Mouse (Mus musculus): Measurements from ENCODE around the gene Prrt4. TPM values are rescaled to one million over a fixed set of nuclear protein-coding genes. Genes with fewer than 3 reads are reported as not detected.
"Not testable (repeated sequence)": the region's sequence is repeated elsewhere in the genome, so short reads cannot be mapped to it uniquely, and the experiment has no call there.

Prrt4 gene
- polyA plus RNA-seq, 1 experiment from 2014 or later = 11.6 TPM

DNA sequence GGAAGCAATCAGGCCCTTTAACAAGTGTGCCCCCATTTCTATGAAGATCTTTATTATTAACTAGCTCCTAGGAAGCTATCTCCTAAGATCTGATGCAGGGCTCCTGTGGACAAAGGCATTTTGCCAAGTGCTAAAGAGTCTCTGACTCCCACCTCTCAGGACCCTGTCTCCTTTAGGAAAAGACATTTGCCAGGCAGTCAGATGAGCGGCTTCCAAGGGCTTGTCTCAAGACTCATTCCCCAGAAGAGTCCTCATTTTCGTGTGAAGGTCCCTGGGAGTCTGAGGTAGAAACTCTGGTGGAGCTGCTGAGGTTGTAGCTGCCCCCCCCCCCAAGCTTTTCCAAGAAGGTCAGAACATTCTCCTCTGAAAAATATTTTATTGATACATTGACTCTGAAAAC lies 10.5 kb downstream of the Prrt4 start:
- peaks cover 36% of the 10 kb centered on the region for H3K27me3 ChIP-seq (ENCODE audit: control insufficient read depth, insufficient read depth, low read depth, low read length)

DNA sequence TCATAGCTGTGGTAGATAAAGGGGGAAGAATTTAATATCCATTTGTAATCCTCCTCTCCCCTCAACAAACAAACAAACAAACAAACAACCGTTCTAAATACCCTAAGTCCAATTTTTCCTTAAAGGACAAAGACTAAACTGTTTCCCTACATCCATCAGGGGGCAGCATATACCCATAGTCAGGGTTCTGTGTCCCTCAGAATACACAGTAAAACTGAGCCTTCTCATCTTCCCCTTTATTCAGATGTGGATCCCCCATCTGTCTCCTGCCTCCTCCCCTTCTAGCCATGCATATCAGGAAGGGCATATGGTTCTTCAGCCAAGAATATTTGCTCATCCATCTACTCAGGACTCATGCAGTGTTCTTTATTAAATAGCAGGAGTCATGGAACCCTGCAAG lies 13.2 kb downstream of the Prrt4 start:
- Histone ChIP-seq H3K36me3 (ENCODE audit: control insufficient read depth, insufficient read depth, low read length) (no peaks in the 10 kb centered on the region), H3K4me2 (ENCODE audit: low read length) (no peak overlapping the region), H3K27ac (ENCODE audit: low read length) (no peak overlapping the region), H3K4me1 (ENCODE audit: control insufficient read depth, insufficient read depth, low read length) (peaks cover 18% of the 10 kb centered on the region), H3K4me3 (ENCODE audit: low read depth, low read length) (no peak overlapping the region), H3K9me3 (replicated peaks; ENCODE audit: control insufficient read depth, low read length, poor library complexity, severe bottlenecking) (no peaks in the 10 kb centered on the region), H3K9ac (ENCODE audit: low read depth, low read length) (peak overlapping the region; percentile 16; the same call in 1 of the 2 replicates), H3K27me3 (ENCODE audit: control insufficient read depth, insufficient read depth, low read depth, low read length) (peaks cover 18% of the 10 kb centered on the region)
- ATAC-seq = peak; percentile 30; the same call in 1 of the 2 replicates
- 14% methylated on average over 1 of the region's 1 CpGs for WGBS

More for the DNA sequence above, 10.5 kb downstream of the Prrt4 start:
- Histone ChIP-seq H3K4me1 (ENCODE audit: control insufficient read depth, insufficient read depth, low read length) (peaks cover 9% of the 10 kb centered on the region), H3K27ac (ENCODE audit: low read length) (no peak overlapping the region), H3K9me3 (replicated peaks; ENCODE audit: control insufficient read depth, low read length, poor library complexity, severe bottlenecking) (no peaks in the 10 kb centered on the region), H3K9ac (ENCODE audit: low read depth, low read length) (no peak overlapping the region), H3K36me3 (ENCODE audit: control insufficient read depth, insufficient read depth, low read length) (no peaks in the 10 kb centered on the region), H3K4me2 (ENCODE audit: low read length) (no peak overlapping the region), H3K4me3 (ENCODE audit: low read depth, low read length) (no peak overlapping the region)
- WGBS = 57% methylated on average over 2 of the region's 2 CpGs
- ATAC-seq = no peak

DNA sequence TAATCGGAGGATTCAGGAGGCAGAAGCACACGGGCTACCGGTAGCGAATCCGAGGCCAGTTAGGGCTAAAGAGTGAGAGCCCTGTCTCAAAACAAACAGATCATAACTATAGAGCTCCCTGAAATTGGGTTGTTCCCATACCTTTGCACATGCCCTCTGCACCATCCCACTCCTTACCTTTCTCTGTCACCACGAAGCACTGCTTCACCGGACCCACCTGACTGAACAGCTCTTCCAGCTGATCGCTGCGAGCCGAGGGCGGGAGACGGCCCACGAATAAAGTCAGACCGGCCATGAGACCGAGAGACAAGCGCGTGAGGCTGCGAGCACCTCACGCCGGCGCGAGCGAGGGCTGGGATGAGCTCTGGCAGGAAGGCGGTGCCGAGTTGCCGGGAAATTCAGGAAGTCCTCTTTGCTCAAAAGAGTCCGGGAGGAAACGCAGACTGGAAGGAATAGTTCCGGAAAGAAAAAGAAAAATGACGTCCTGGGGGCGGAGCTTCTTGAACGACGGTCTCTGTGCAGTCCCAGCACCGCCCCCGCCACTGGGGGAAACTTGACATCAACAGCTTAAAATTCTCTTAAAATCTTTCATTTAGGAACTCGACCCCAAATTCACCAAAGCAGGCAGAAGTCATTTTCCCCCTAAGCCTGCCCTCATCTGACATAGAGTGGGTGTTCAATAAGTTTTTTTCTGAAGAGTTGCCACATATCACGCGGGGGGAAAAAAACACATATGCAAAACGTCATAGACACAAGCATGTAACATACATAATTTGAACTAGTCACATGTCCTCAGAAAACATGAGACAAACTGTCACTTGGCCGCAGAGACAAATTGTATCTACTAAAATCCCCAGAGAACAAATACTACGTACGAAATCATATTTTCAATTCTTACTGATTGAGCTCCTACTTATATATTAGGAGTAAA lies 14.8 kb downstream of the Prrt4 start, which contains the start of gene Rbm28:
TSS of gene Rbm28 (minus strand) at position 693 of the 931 bp plus-strand sequence.
- Histone ChIP-seq H3K9ac (ENCODE audit: low read depth, low read length) (peak within 1 kb of the TSS; percentile 63), H3K4me3 (ENCODE audit: low read depth, low read length) (peak within 1 kb of the TSS; percentile 78), H3K36me3 (ENCODE audit: control insufficient read depth, insufficient read depth, low read length) (no peaks in the 10 kb centered on the region), H3K4me2 (ENCODE audit: low read length) (peak within 1 kb of the TSS; percentile 99), H3K9me3 (replicated peaks; ENCODE audit: control insufficient read depth, low read length, poor library complexity, severe bottlenecking) (no peaks in the 10 kb centered on the region), H3K27ac (ENCODE audit: low read length) (peak within 1 kb of the TSS; percentile 63), H3K27me3 (ENCODE audit: control insufficient read depth, insufficient read depth, low read depth, low read length) (peaks cover 13% of the 10 kb centered on the region), H3K4me1 (ENCODE audit: control insufficient read depth, insufficient read depth, low read length) (peaks cover 17% of the 10 kb centered on the region)
- peak; percentile 85 for ATAC-seq
- 8% methylated on average over 42 of the region's 42 CpGs for WGBS

DNA sequence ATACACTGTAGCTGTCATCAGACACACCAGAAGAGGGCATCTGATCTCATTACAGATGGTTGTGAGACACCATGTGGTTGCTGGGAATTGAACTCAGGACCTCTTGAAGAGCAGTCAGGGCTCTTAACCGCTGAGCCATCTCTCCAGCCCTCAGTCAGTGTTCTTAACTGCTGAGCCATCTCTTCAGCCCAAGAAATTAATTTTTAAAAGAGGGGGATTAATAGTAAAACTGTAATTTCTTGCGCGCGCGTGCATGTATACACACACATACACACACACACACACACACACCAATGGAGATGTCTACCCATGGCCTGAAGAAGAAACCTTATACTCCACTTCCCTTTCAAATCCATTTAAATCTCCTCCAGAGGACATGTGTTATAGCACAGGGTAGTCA lies 18.1 kb downstream of the Prrt4 start:
- not testable (repeated sequence) for H3K9ac ChIP-seq (ENCODE audit: low read depth, low read length); H3K4me3 ChIP-seq (ENCODE audit: low read depth, low read length); ATAC-seq; H3K27ac ChIP-seq (ENCODE audit: low read length); H3K4me2 ChIP-seq (ENCODE audit: low read length); H3K9me3 ChIP-seq (replicated peaks; ENCODE audit: control insufficient read depth, low read length, poor library complexity, severe bottlenecking); H3K27me3 ChIP-seq (ENCODE audit: control insufficient read depth, insufficient read depth, low read depth, low read length)
- Histone ChIP-seq H3K4me1 (ENCODE audit: control insufficient read depth, insufficient read depth, low read length) (peaks cover 15% of the 10 kb centered on the region), H3K36me3 (ENCODE audit: control insufficient read depth, insufficient read depth, low read length) (peaks cover 22% of the 10 kb centered on the region)
- WGBS = 99% methylated on average over 5 of the region's 5 CpGs

- Histone ChIP-seq H3K9me3 (replicated peaks; ENCODE audit: control insufficient read depth, low read length, poor library complexity, severe bottlenecking) (no peaks in the 10 kb centered on the region), H3K9ac (ENCODE audit: low read depth, low read length) (no peak overlapping the region), H3K27ac (ENCODE audit: low read length) (no peak overlapping the region), H3K4me2 (ENCODE audit: low read length) (no peak overlapping the region), H3K4me1 (ENCODE audit: control insufficient read depth, insufficient read depth, low read length) (peaks cover 14% of the 10 kb centered on the region), H3K27me3 (ENCODE audit: control insufficient read depth, insufficient read depth, low read depth, low read length) (no peaks in the 10 kb centered on the region), H3K36me3 (ENCODE audit: control insufficient read depth, insufficient read depth, low read length) (peaks cover 24% of the 10 kb centered on the region), H3K4me3 (ENCODE audit: low read depth, low read length) (no peak overlapping the region)
- no peak for ATAC-seq
- WGBS = 93% methylated on average over 2 of the region's 2 CpGs
Measured at GRCm38 (mm10) chr6:29160786-29161185, 18.6 kb downstream of the Prrt4 start.

- no peak for ATAC-seq
Measured at GRCm38 (mm10) chr6:29156326-29156725, 23.1 kb downstream of the Prrt4 start.

GRCm38 (mm10) chr6:29150001-29150400 lies 29.4 kb downstream of the Prrt4 start:
- Histone ChIP-seq H3K4me1 (ENCODE audit: control insufficient read depth, insufficient read depth, low read length) (no peaks in the 10 kb centered on the region), H3K36me3 (ENCODE audit: control insufficient read depth, insufficient read depth, low read length) (peaks cover 26% of the 10 kb centered on the region), H3K27ac (ENCODE audit: low read length) (no peak overlapping the region), H3K9ac (ENCODE audit: low read depth, low read length) (no peak overlapping the region), H3K4me2 (ENCODE audit: low read length) (no peak overlapping the region), H3K27me3 (ENCODE audit: control insufficient read depth, insufficient read depth, low read depth, low read length) (no peaks in the 10 kb centered on the region), H3K4me3 (ENCODE audit: low read depth, low read length) (no peak overlapping the region), H3K9me3 (replicated peaks; ENCODE audit: control insufficient read depth, low read length, poor library complexity, severe bottlenecking) (no peaks in the 10 kb centered on the region)
- ATAC-seq = no peak
- WGBS = 94% methylated on average over 1 of the region's 1 CpGs

More at GRCm38 (mm10) chr6:29156326-29156725, 23.1 kb downstream of the Prrt4 start:
- H3K4me3 ChIP-seq (ENCODE audit: low read depth, low read length) = no peak overlapping the region
- 95% methylated on average over 5 of the region's 5 CpGs for WGBS
- no peaks in the 10 kb centered on the region for H3K9me3 ChIP-seq (replicated peaks; ENCODE audit: control insufficient read depth, low read length, poor library complexity, severe bottlenecking)
- H3K27me3 ChIP-seq (ENCODE audit: control insufficient read depth, insufficient read depth, low read depth, low read length) = no peaks in the 10 kb centered on the region
- no peak overlapping the region for H3K4me2 ChIP-seq (ENCODE audit: low read length)
- no peak overlapping the region for H3K9ac ChIP-seq (ENCODE audit: low read depth, low read length)
- peaks cover 55% of the 10 kb centered on the region for H3K36me3 ChIP-seq (ENCODE audit: control insufficient read depth, insufficient read depth, low read length)
- no peak overlapping the region for H3K27ac ChIP-seq (ENCODE audit: low read length)
- no peaks in the 10 kb centered on the region for H3K4me1 ChIP-seq (ENCODE audit: control insufficient read depth, insufficient read depth, low read length)

- 77% methylated on average over 5 of the region's 5 CpGs for WGBS
- H3K9ac ChIP-seq (ENCODE audit: low read depth, low read length) = no peak overlapping the region
- H3K27ac ChIP-seq (ENCODE audit: low read length) = no peak overlapping the region
- H3K27me3 ChIP-seq (ENCODE audit: control insufficient read depth, insufficient read depth, low read depth, low read length) = no peaks in the 10 kb centered on the region
- H3K4me3 ChIP-seq (ENCODE audit: low read depth, low read length) = no peak overlapping the region
- no peak overlapping the region for H3K4me2 ChIP-seq (ENCODE audit: low read length)
- no peaks in the 10 kb centered on the region for H3K9me3 ChIP-seq (replicated peaks; ENCODE audit: control insufficient read depth, low read length, poor library complexity, severe bottlenecking)
- peaks cover 6% of the 10 kb centered on the region for H3K36me3 ChIP-seq (ENCODE audit: control insufficient read depth, insufficient read depth, low read length)
- H3K4me1 ChIP-seq (ENCODE audit: control insufficient read depth, insufficient read depth, low read length) = no peaks in the 10 kb centered on the region
- no peak for ATAC-seq
Measured at GRCm38 (mm10) chr6:29147407-29148010, 31.9 kb downstream of the Prrt4 start.

DNA sequence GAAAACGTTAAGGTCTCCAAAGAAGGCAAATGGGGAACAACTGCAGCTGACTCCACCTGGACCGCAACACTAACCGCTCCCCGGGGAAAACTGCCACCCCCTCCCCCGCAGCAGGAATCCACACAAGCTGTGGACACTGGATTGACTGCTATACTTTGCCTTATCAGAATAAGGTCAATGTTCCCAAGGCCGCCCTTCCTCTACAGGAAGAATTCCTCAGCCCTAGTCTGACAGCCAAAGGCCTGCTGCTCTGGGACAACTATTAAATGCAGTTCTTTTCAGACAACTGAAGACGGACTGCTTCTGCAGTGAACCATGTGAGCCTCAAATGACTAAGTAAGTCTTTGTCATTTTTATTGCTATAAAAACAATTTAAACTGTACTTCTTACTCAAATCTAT lies 32.7 kb downstream of the Prrt4 start:
- no peak for ATAC-seq
- Histone ChIP-seq H3K4me2 (ENCODE audit: low read length) (no peak overlapping the region), H3K4me3 (ENCODE audit: low read depth, low read length) (no peak overlapping the region), H3K36me3 (ENCODE audit: control insufficient read depth, insufficient read depth, low read length) (peaks cover under 1% of the 10 kb centered on the region; the same call in 1 of the 2 replicates), H3K9ac (ENCODE audit: low read depth, low read length) (no peak overlapping the region), H3K27ac (ENCODE audit: low read length) (no peak overlapping the region), H3K4me1 (ENCODE audit: control insufficient read depth, insufficient read depth, low read length) (no peaks in the 10 kb centered on the region), H3K27me3 (ENCODE audit: control insufficient read depth, insufficient read depth, low read depth, low read length) (no peaks in the 10 kb centered on the region), H3K9me3 (replicated peaks; ENCODE audit: control insufficient read depth, low read length, poor library complexity, severe bottlenecking) (no peaks in the 10 kb centered on the region)
- 84% methylated on average over 7 of the region's 7 CpGs for WGBS

Measured in midbrain, embryonic 16.5 days (tissue).